8 mouse cellular contexts compared by ENCODE assay signal in genomic region chr8:77379300-77379699, GRCm38 (mm10).
A peak's percentile ranks its signal among the peaks of the same experiment; 100 is the strongest.
DNase-seq lines count a peak whose midpoint lies in the region; ATAC-seq and TF ChIP-seq lines count a peak whose summit lies in the region.

No protein-coding gene starts in this region.

- no peak overlapping the region for H3K9ac ChIP-seq in neural tube, embryonic 15.5 days (replicated peaks)
- no peak overlapping the region for H3K9ac ChIP-seq in intestine, postnatal 0 days (ENCODE audit: low read depth, low read length)

- WGBS in cerebellum, adult 2 months: 68% methylated on average over 11 of the region's 11 CpGs
- 63% methylated on average over 11 of the region's 11 CpGs for WGBS in neural tube, embryonic 15.5 days
- WGBS in intestine, postnatal 0 days: 69% methylated on average over 11 of the region's 11 CpGs

- no peaks in the 10 kb centered on the region for H3K27me3 ChIP-seq in cerebellum, adult 2 months (ENCODE audit: control insufficient read depth, insufficient read depth, low read length)
- no peaks in the 10 kb centered on the region for H3K27me3 ChIP-seq in neural tube, embryonic 15.5 days (replicated peaks)
- H3K27me3 ChIP-seq in intestine, postnatal 0 days (replicated peaks; ENCODE audit: control insufficient read depth, insufficient read depth, low read length): no peaks in the 10 kb centered on the region

- peak; percentile 40; the same call in 1 of the 2 replicates for TF ChIP-seq CTCF in cerebellum, adult 2 months (IDR thresholded peaks at IDR 0.05; ENCODE audit: borderline replicate concordance, insufficient read depth, low read depth, low read length)
- TF ChIP-seq CTCF in intestine, postnatal 0 days (IDR thresholded peaks at IDR 0.05; ENCODE audit: low read depth): peak; percentile 73

- no peaks in the 10 kb centered on the region for H3K9me3 ChIP-seq in neural tube, embryonic 15.5 days (replicated peaks)
- no peaks in the 10 kb centered on the region for H3K9me3 ChIP-seq in intestine, postnatal 0 days (ENCODE audit: control insufficient read depth)

- H3K4me1 ChIP-seq in cerebellum, adult 2 months (ENCODE audit: control insufficient read depth, insufficient read depth, low read length): peaks cover 4% of the 10 kb centered on the region
- peaks cover 6% of the 10 kb centered on the region for H3K4me1 ChIP-seq in neural tube, embryonic 15.5 days
- H3K4me1 ChIP-seq in intestine, postnatal 0 days (replicated peaks; ENCODE audit: control insufficient read depth, insufficient read depth, low read length): no peaks in the 10 kb centered on the region

- DNase-seq in cerebellum, adult 2 months: no peak
- peak; percentile 47 for DNase-seq in neural tube, embryonic 10.5 days (ENCODE audit: extremely low spot score, low spot score)
- DNase-seq in retina, embryonic 14.5 days (ENCODE audit: low spot score): peak; percentile 61
- DNase-seq in urinary bladder, postnatal 4 days (ENCODE audit: low spot score in 2 of 2): no peak
- no peak for DNase-seq in ovary, postnatal 10 days (ENCODE audit: low spot score)

- no peak for ATAC-seq in cerebellum, adult (ENCODE audit: insufficient number of reproducible peaks, low FRiP score, low TSS enrichment)
- ATAC-seq in neural tube, embryonic 15.5 days (ENCODE audit: low FRiP score): no peak
- ATAC-seq in intestine, postnatal 0 days: no peak

- no peaks in the 10 kb centered on the region for H3K36me3 ChIP-seq in neural tube, embryonic 15.5 days
- H3K36me3 ChIP-seq in intestine, postnatal 0 days (ENCODE audit: control insufficient read depth, insufficient read depth): peaks cover 36% of the 10 kb centered on the region

- no peak overlapping the region for H3K27ac ChIP-seq in cerebellum, adult 2 months (ENCODE audit: insufficient read depth, low read length)
- no peak overlapping the region for H3K27ac ChIP-seq in neural tube, embryonic 15.5 days (replicated peaks)
- no peak overlapping the region for H3K27ac ChIP-seq in intestine, postnatal 0 days (ENCODE audit: low read depth, low read length)

- no peak overlapping the region for H3K4me2 ChIP-seq in neural tube, embryonic 15.5 days
- H3K4me2 ChIP-seq in intestine, postnatal 0 days (replicated peaks; ENCODE audit: low read depth): no peak overlapping the region

- TF ChIP-seq POLR2A in cerebellum, adult 2 months (IDR thresholded peaks at IDR 0.05; ENCODE audit: borderline replicate concordance, insufficient read depth, low read length): no peak

- no peak overlapping the region for H3K4me3 ChIP-seq in cerebellum, adult 2 months (replicated peaks; ENCODE audit: insufficient read depth, low read depth, low read length)
- H3K4me3 ChIP-seq in neural tube, embryonic 15.5 days (replicated peaks): no peak overlapping the region
- H3K4me3 ChIP-seq in intestine, postnatal 0 days (ENCODE audit: low read depth, low read length): no peak overlapping the region

Comparison
In these comparisons a context has a peak if more than half of its experiments do, and no peak if none do; other contexts are left out.
1. DNase-seq: peak in neural tube, embryonic 10.5 days (single experiment) and retina, embryonic 14.5 days (single experiment); none in cerebellum, adult 2 months (0 of 2), urinary bladder, postnatal 4 days (0 of 2) and ovary, postnatal 10 days (single experiment).